24 mouse cellular contexts compared by ENCODE assay signal in genomic region chr10:102244601-102245000, GRCm38 (mm10).
DNase-seq lines count a peak whose midpoint lies in the region; ATAC-seq lines count a peak whose summit lies in the region.
"Had no signal": no experiment of that assay in that cellular context is flagged by ENCODE, and none has a peak within 500 bp of the region (broad histone marks: within the 10 kb centered on the region; RNA-seq: fewer than 3 reads in every experiment).

No protein-coding gene starts in this region.

- no peak overlapping the region for H3K4me2 ChIP-seq in embryonic facial prominence, embryonic 14.5 days (ENCODE audit: low read depth, low read length)
- no peak overlapping the region for H3K4me2 ChIP-seq in hindbrain, embryonic 12.5 days (replicated peaks)
- no peak overlapping the region for H3K4me2 ChIP-seq in midbrain, embryonic 14.5 days (ENCODE audit: low read length)
- H3K4me2 ChIP-seq: hindbrain, embryonic 15.5 days; kidney, embryonic 15.5 days; liver, embryonic 11.5 days had no signal

- H3K4me3 ChIP-seq in embryonic facial prominence, embryonic 14.5 days (ENCODE audit: low read depth, low read length) = no peak overlapping the region
- H3K4me3 ChIP-seq in embryonic facial prominence, embryonic 10.5 days = no peak overlapping the region
- H3K4me3 ChIP-seq in hindbrain, embryonic 12.5 days = no peak overlapping the region
- no peak overlapping the region for H3K4me3 ChIP-seq in midbrain, embryonic 14.5 days (replicated peaks; ENCODE audit: low read depth, low read length)
- H3K4me3 ChIP-seq: erythroblast, embryonic 14.5 days; hindbrain, embryonic 15.5 days; kidney, embryonic 15.5 days had no signal

- peak; percentile 31 for DNase-seq in embryonic facial prominence, embryonic 14.5 days (ENCODE audit: low spot score)
- no peak for DNase-seq in embryonic facial prominence, embryonic 10.5 days (ENCODE audit: low spot score)
- peak; percentile 28 for DNase-seq in Muller cell, postnatal 12 days (ENCODE audit: inconsistent ontology term)
- DNase-seq in midbrain, embryonic 14.5 days = peak; percentile 28
- no peak for DNase-seq in heart, postnatal 4 days
- DNase-seq in ovary, adult 18-20 months (ENCODE audit: low spot score) = no peak
- no peak for DNase-seq in urinary bladder, adult 18-20 months (ENCODE audit: low spot score in 2 of 2)
- DNase-seq: adrenal gland, postnatal 14 days; cerebellum, adult 11 months; cerebellum, postnatal 36 days; gastrocnemius, postnatal 25 days; kidney, postnatal 4 days; layer of hippocampus, adult 9-11 months; lung, adult 18-20 months; lung, postnatal 14 days had no signal

- no peaks in the 10 kb centered on the region for H3K27me3 ChIP-seq in embryonic facial prominence, embryonic 14.5 days (replicated peaks; ENCODE audit: control insufficient read depth, insufficient read depth, low read length)
- H3K27me3 ChIP-seq in embryonic facial prominence, embryonic 10.5 days (replicated peaks; ENCODE audit: low read depth, poor library complexity, severe bottlenecking) = no peaks in the 10 kb centered on the region
- no peaks in the 10 kb centered on the region for H3K27me3 ChIP-seq in hindbrain, embryonic 12.5 days
- H3K27me3 ChIP-seq in midbrain, embryonic 14.5 days (ENCODE audit: control insufficient read depth, insufficient read depth, low read length) = no peaks in the 10 kb centered on the region
- H3K27me3 ChIP-seq: hindbrain, embryonic 15.5 days; kidney, embryonic 15.5 days had no signal

- H3K27ac ChIP-seq in embryonic facial prominence, embryonic 14.5 days (replicated peaks; ENCODE audit: low read depth, low read length) = no peak overlapping the region
- H3K27ac ChIP-seq in embryonic facial prominence, embryonic 10.5 days (replicated peaks) = no peak overlapping the region
- no peak overlapping the region; the same call in 1 of the 2 replicates for H3K27ac ChIP-seq in hindbrain, embryonic 12.5 days
- no peak overlapping the region for H3K27ac ChIP-seq in midbrain, embryonic 14.5 days (replicated peaks; ENCODE audit: low read depth, low read length)
- H3K27ac ChIP-seq: hindbrain, embryonic 15.5 days; kidney, embryonic 15.5 days; stomach, postnatal 0 days had no signal

- no peaks in the 10 kb centered on the region for H3K36me3 ChIP-seq in embryonic facial prominence, embryonic 14.5 days (ENCODE audit: control insufficient read depth, insufficient read depth, low read length)
- no peaks in the 10 kb centered on the region for H3K36me3 ChIP-seq in embryonic facial prominence, embryonic 10.5 days (replicated peaks)
- no peaks in the 10 kb centered on the region for H3K36me3 ChIP-seq in hindbrain, embryonic 12.5 days
- H3K36me3 ChIP-seq in midbrain, embryonic 14.5 days (ENCODE audit: control insufficient read depth, insufficient read depth, low read length) = no peaks in the 10 kb centered on the region
- H3K36me3 ChIP-seq: hindbrain, embryonic 15.5 days; kidney, embryonic 15.5 days had no signal

- 51% methylated on average over 5 of the region's 5 CpGs for WGBS in embryonic facial prominence, embryonic 14.5 days
- WGBS in embryonic facial prominence, embryonic 10.5 days = 61% methylated on average over 5 of the region's 5 CpGs
- WGBS in hindbrain, embryonic 12.5 days = 58% methylated on average over 5 of the region's 5 CpGs
- 50% methylated on average over 5 of the region's 5 CpGs for WGBS in midbrain, embryonic 14.5 days

- H3K9ac ChIP-seq in embryonic facial prominence, embryonic 14.5 days (ENCODE audit: low read depth, low read length) = no peak overlapping the region
- no peak overlapping the region for H3K9ac ChIP-seq in hindbrain, embryonic 12.5 days
- H3K9ac ChIP-seq in midbrain, embryonic 14.5 days (replicated peaks; ENCODE audit: low read length) = no peak overlapping the region
- H3K9ac ChIP-seq: hindbrain, embryonic 15.5 days; kidney, embryonic 15.5 days had no signal

- no peaks in the 10 kb centered on the region for H3K9me3 ChIP-seq in embryonic facial prominence, embryonic 14.5 days (ENCODE audit: control insufficient read depth, low read length)
- no peaks in the 10 kb centered on the region for H3K9me3 ChIP-seq in embryonic facial prominence, embryonic 10.5 days
- H3K9me3 ChIP-seq in hindbrain, embryonic 12.5 days (replicated peaks) = no peaks in the 10 kb centered on the region
- no peaks in the 10 kb centered on the region for H3K9me3 ChIP-seq in midbrain, embryonic 14.5 days (ENCODE audit: control insufficient read depth, low read length)
- H3K9me3 ChIP-seq: hindbrain, embryonic 15.5 days; kidney, embryonic 15.5 days had no signal

- no peak for ATAC-seq in embryonic facial prominence, embryonic 14.5 days (ENCODE audit: low read depth)
- ATAC-seq in hindbrain, embryonic 12.5 days (ENCODE audit: low FRiP score) = peak; percentile 77
- ATAC-seq in midbrain, embryonic 14.5 days (ENCODE audit: low FRiP score, low TSS enrichment) = peak; percentile 31; the same call in 1 of the 2 replicates
- ATAC-seq: activated CD4-positive, CD25-positive, alpha-beta regulatory T cell, adult 4 months; CD4-positive, CD25-positive, alpha-beta regulatory T cell, adult 4 months; intestine, postnatal 0 days had no signal

- H3K4me1 ChIP-seq in embryonic facial prominence, embryonic 14.5 days (ENCODE audit: control insufficient read depth, insufficient read depth, low read length) = no peaks in the 10 kb centered on the region
- H3K4me1 ChIP-seq in embryonic facial prominence, embryonic 10.5 days = no peaks in the 10 kb centered on the region
- H3K4me1 ChIP-seq in hindbrain, embryonic 12.5 days = no peaks in the 10 kb centered on the region
- H3K4me1 ChIP-seq in midbrain, embryonic 14.5 days (ENCODE audit: control insufficient read depth, insufficient read depth, low read length) = no peaks in the 10 kb centered on the region
- H3K4me1 ChIP-seq: hindbrain, embryonic 15.5 days; kidney, embryonic 15.5 days had no signal

Comparison
In these comparisons a context has a peak if more than half of its experiments do, and no peak if none do; other contexts are left out.
1. DNase-seq: peak in embryonic facial prominence, embryonic 14.5 days (single experiment), Muller cell, postnatal 12 days (single experiment) and midbrain, embryonic 14.5 days (single experiment); none in embryonic facial prominence, embryonic 10.5 days (single experiment), heart, postnatal 4 days (single experiment), ovary, adult 18-20 months (single experiment) and urinary bladder, adult 18-20 months (0 of 2).